Mouse (Mus musculus): ENCODE data around the gene Pip5k1a. TPM values are rescaled to one million over a fixed set of nuclear protein-coding genes. Genes with fewer than 3 reads are reported as not detected.

The Pip5k1a gene
- polyA plus RNA-seq, 1 experiment from 2014 or later: 94.1 TPM

- CTCF ChIA-PET: interaction anchor here (0.9 to 2.1 kb wide), 6 partner anchors 11 to 97 kb away, joined by 3 to 6 read pairs (median 4); partner anchors contain the start of gene Vps72
- H3K27me3 ChIP-seq: no peaks in the 10 kb centered on the region
- DNase-seq (ENCODE audit: low read depth, low spot score): no peak
- in situ Hi-C loops (cut with MboI; ENCODE audit: low pct_unique_long_range_greater_than_20kb): no loop called here
- no peak for TF ChIP-seq CTCF (IDR thresholded peaks at IDR 0.05)
- POLR2A ChIA-PET: interaction anchor here (0.7 to 5.0 kb wide), 3 partner anchors 11 to 59 kb away, joined by 4 to 21 read pairs (median 4); partner anchors contain the start of gene Psmd4
- ATAC-seq: no peak
Measured at GRCm38 (mm10) chr3:95014428-95015151, 92.1 kb downstream of the Pip5k1a start.

- POLR2A ChIA-PET: interaction anchor here (0.7 to 5.0 kb wide), 2 partner anchors 11 to 59 kb away, joined by 4 to 21 read pairs; no protein-coding TSS in a partner anchor
- no peak for DNase-seq (ENCODE audit: low read depth, low spot score)
- in situ Hi-C loops (cut with MboI; ENCODE audit: low pct_unique_long_range_greater_than_20kb): no loop called here
- H3K27me3 ChIP-seq: no peaks in the 10 kb centered on the region
- CTCF ChIA-PET: interaction anchor here (0.9 to 2.1 kb wide), 9 partner anchors 12 to 98 kb away, joined by 3 to 6 read pairs (median 4); partner anchors contain the start of genes Rfx5 and Vps72
- no peak for TF ChIP-seq CTCF (IDR thresholded peaks at IDR 0.05)
- no peak for ATAC-seq
Measured at GRCm38 (mm10) chr3:95013699-95014427, 92.9 kb downstream of the Pip5k1a start.

GRCm38 (mm10) chr3:95012982-95013381 lies 93.7 kb downstream of the Pip5k1a start:
- CTCF ChIA-PET: interaction anchor here (1.0 to 2.1 kb wide), 5 partner anchors 24 to 65 kb away, joined by 4 to 6 read pairs (median 6); partner anchors contain the start of gene Rfx5
- in situ Hi-C loops (cut with MboI; ENCODE audit: low pct_unique_long_range_greater_than_20kb): no loop called here
- no peaks in the 10 kb centered on the region for H3K27me3 ChIP-seq
- no peak for DNase-seq (ENCODE audit: low read depth, low spot score)
- no peak for TF ChIP-seq CTCF (IDR thresholded peaks at IDR 0.05)
- ATAC-seq: no peak
- POLR2A ChIA-PET: interaction anchor here (5.0 kb wide), 1 partner anchor 10 kb away, joined by 21 read pairs; no protein-coding TSS in a partner anchor

- TF ChIP-seq CTCF (IDR thresholded peaks at IDR 0.05): no peak
- ChIA-PET CTCF (interaction anchor here (1.9 kb wide), 1 partner anchor 13 kb away, joined by 6 read pairs; no protein-coding TSS in a partner anchor), POLR2A (no interaction called here)
- H3K27me3 ChIP-seq: no peaks in the 10 kb centered on the region
- in situ Hi-C loops (cut with MboI; ENCODE audit: low pct_unique_long_range_greater_than_20kb): no loop called here
- DNase-seq (ENCODE audit: low read depth, low spot score) (no peak), ATAC-seq (no peak)
Measured at GRCm38 (mm10) chr3:95010396-95010795, 96.3 kb downstream of the Pip5k1a start.

Other genes starting within 250 kb of the Pip5k1a start
- gene Psmb4, start 220.0 kb downstream of the Pip5k1a start, polyA plus RNA-seq (2021): 585 TPM
- gene Selenbp1, start 173.9 kb downstream of the Pip5k1a start, polyA plus RNA-seq (2021): 2.3 TPM
- gene Rfx5, start 152.9 kb downstream of the Pip5k1a start, polyA plus RNA-seq (2021): 22.8 TPM
- gene Pi4kb, start 132.2 kb downstream of the Pip5k1a start, polyA plus RNA-seq (2021): 85.2 TPM
- 66.7 TPM for gene Zfp687, start 91.5 kb downstream of the Pip5k1a start, polyA plus RNA-seq (2021)
- 355 TPM for gene Psmd4, start 64.3 kb downstream of the Pip5k1a start, polyA plus RNA-seq (2021)
- gene Vps72, start 4.1 kb upstream of the Pip5k1a start, polyA plus RNA-seq (2021): 120 TPM
- gene Tmod4, start 17.5 kb upstream of the Pip5k1a start, polyA plus RNA-seq (2021): 0.44 TPM
- gene Scnm1, start 27.1 kb upstream of the Pip5k1a start, polyA plus RNA-seq (2021): 54.6 TPM
- gene Lysmd1, start 27.2 kb upstream of the Pip5k1a start, polyA plus RNA-seq (2021): 16.6 TPM
- gene Tnfaip8l2, start 35.4 kb upstream of the Pip5k1a start, polyA plus RNA-seq (2021): 0.63 TPM
- gene Sema6c, start 53.5 kb upstream of the Pip5k1a start, polyA plus RNA-seq (2021): 17.0 TPM
- 25.8 TPM for gene Gabpb2, start 111.0 kb upstream of the Pip5k1a start, polyA plus RNA-seq (2021)
- 165 TPM for gene Cdc42se1, start 121.8 kb upstream of the Pip5k1a start, polyA plus RNA-seq (2021)
- 65.8 TPM for gene Mllt11, start 125.2 kb upstream of the Pip5k1a start, polyA plus RNA-seq (2021)
- gene Gm128, start 134.7 kb upstream of the Pip5k1a start, polyA plus RNA-seq (2021): 0.06 TPM
- 0.24 TPM for gene Bnipl, start 144.3 kb upstream of the Pip5k1a start, polyA plus RNA-seq (2021)
- gene Mindy1, start 174.4 kb upstream of the Pip5k1a start, polyA plus RNA-seq (2021): 80.5 TPM
- gene Prune1, start 175.1 kb upstream of the Pip5k1a start, polyA plus RNA-seq (2021): 42.2 TPM
- gene Anxa9, start 200.2 kb upstream of the Pip5k1a start, polyA plus RNA-seq (2021): 7.1 TPM
- gene Cers2, start 207.9 kb upstream of the Pip5k1a start, polyA plus RNA-seq (2021): 366 TPM